Mouse (Mus musculus) hindlimb bud, embryonic 11.5 days (tissue): ENCODE measurements around the gene Rhox2c.
"Not testable (repeated sequence)": the region's sequence is repeated elsewhere in the genome, so short reads cannot be mapped to it uniquely, and the experiment has no call there.

Source experiments
- DNase-seq: peaks from one replicate; pipeline ENCODE4 v3.0.0-alpha.2; 2012; ENCODE audit warnings: low read depth, low spot score; ENCODE audit errors: extremely low spot score

Gene Rhox2c

GRCm38 (mm10) chrX:37453380-37453779, at the start of gene Rhox2c:
Gene Rhox2c (plus strand): TSS chrX:37453680.
- not testable (repeated sequence) for DNase-seq

GRCm38 (mm10) chrX:37411767-37412166, 41.7 kb upstream of the Rhox2c start, which contains the start of gene Rhox2b:
Gene Rhox2b (plus strand): TSS chrX:37412067.
- DNase-seq: not testable (repeated sequence)

GRCm38 (mm10) chrX:37432194-37432593, 21.3 kb upstream of the Rhox2c start, which contains the start of gene Rhox4b:
Gene Rhox4b (plus strand): TSS chrX:37432494.
- DNase-seq: not testable (repeated sequence)

GRCm38 (mm10) chrX:37458285-37458684, 4.8 kb downstream of the Rhox2c start, which contains the start of gene Rhox3c:
Gene Rhox3c (plus strand): TSS chrX:37458585.
- not testable (repeated sequence) for DNase-seq

GRCm38 (mm10) chrX:37480037-37480436, 26.6 kb downstream of the Rhox2c start, which contains the start of gene Rhox4c:
Gene Rhox4c (plus strand): TSS chrX:37480337.
- DNase-seq: not testable (repeated sequence)

GRCm38 (mm10) chrX:37514059-37514458, 60.6 kb downstream of the Rhox2c start, which contains the start of gene Rhox4d:
Gene Rhox4d (plus strand): TSS chrX:37514359.
- DNase-seq: not testable (repeated sequence)
